Mouse (Mus musculus) mouse embryonic stem cell (cell line): ENCODE measurements at regions not wholly inside any gene's neighbourhood (a gene's known extent, or its start where the extent isn't known, plus 50 kb on each side); places are given as distances from the start of the nearest gene placed in this dataset.

Experiments
- in situ Hi-C, 2 experiments: fragments of 300-500 bp; cut with MboI; formaldehyde crosslinking; loops; 1 replicate in 1 of 2; 3 replicates in 1 of 2; pipeline ENCODE4 v1.14.3; 2019 to 2020; ENCODE audit warnings: low sequenced_read_pairs in 2 of 2, low pct_unique_long_range_greater_than_20kb in 1 of 2, mixed read lengths in 1 of 2; ENCODE audit not compliant: unreplicated experiment in 1 of 2

- in situ Hi-C loops: no loop called here
Observed at GRCm38 (mm10) chr2:118025829-118026735, 85.6 kb upstream of the Thbs1 start.

DNA sequence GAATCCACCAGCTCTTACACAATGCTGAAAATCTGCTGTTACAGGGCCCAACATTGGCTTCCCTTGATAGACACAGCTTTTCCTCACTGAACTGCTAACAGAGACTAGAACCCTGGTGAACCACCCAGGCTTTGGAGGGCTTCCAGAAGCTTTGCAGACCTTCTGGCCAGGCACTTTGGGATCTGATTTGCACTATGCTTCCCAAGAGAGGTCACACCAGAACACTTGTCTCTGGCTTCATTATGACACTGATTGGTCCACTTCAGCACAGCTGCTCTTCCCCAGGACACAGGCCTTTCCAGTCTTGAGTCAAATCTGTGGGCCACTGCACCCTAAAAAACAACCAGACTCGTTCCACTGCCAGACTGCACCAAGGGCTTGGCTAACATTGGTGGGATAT lies 82.8 kb upstream of the Thbs1 start:
- in situ Hi-C loops: no loop called here

- in situ Hi-C loops: no loop called here
Observed at GRCm38 (mm10) chr2:118029470-118030108, 82.1 kb upstream of the Thbs1 start.

DNA sequence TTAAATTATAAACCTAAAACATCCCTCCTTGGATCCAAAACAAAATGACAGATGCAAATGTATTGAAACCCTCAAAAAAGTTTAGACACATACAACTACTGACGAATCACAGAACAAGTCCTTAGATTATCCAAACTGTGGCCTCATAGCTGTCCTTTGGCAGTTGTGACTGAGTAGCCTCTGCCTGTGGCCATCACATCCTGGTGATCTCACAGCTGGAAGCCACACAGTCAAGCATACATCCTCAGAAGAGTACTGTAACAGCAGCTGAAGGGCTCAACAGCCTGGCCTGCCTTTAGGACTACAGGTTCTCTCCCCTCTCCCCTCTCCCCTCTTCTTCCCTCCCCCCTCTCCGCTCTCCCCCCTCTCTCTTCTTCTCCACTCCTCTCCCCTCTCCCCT lies 80.0 kb upstream of the Thbs1 start:
- in situ Hi-C loops: no loop called here

- in situ Hi-C loops: no loop called here
Observed at GRCm38 (mm10) chr2:118033377-118033776, 78.3 kb upstream of the Thbs1 start.

- in situ Hi-C loops: no loop called here
Observed at GRCm38 (mm10) chr2:118034026-118034425, 77.7 kb upstream of the Thbs1 start.

GRCm38 (mm10) chr2:118035333-118035732 lies 76.3 kb upstream of the Thbs1 start:
- in situ Hi-C loops: no loop called here

GRCm38 (mm10) chr2:118038859-118039818 lies 72.5 kb upstream of the Thbs1 start:
- in situ Hi-C loops: no loop called here

DNA sequence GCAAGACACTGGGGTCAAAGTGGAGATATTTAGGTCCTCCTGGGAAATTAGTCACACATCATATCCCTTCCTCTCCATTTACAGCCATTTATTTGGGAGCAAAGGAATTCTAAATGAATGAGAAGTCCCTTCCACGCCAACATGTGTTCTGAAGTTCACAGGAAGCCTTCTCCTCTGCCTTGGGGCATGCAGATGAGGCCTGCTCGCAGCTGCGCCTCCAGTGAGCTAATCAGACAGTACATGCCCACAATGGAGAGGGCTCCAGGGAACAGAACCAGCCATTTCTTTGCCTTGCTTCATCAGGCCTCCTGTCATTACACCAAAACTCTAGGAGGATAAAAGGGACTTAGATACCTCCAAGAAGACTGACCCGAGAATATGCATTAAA lies 71.9 kb upstream of the Thbs1 start:
- in situ Hi-C loops: no loop called here

- in situ Hi-C loops: no loop called here
Observed at GRCm38 (mm10) chr2:118042380-118043055, 69.2 kb upstream of the Thbs1 start.

GRCm38 (mm10) chr2:118044666-118045065 lies 67.0 kb upstream of the Thbs1 start:
- in situ Hi-C loops: no loop called here

DNA sequence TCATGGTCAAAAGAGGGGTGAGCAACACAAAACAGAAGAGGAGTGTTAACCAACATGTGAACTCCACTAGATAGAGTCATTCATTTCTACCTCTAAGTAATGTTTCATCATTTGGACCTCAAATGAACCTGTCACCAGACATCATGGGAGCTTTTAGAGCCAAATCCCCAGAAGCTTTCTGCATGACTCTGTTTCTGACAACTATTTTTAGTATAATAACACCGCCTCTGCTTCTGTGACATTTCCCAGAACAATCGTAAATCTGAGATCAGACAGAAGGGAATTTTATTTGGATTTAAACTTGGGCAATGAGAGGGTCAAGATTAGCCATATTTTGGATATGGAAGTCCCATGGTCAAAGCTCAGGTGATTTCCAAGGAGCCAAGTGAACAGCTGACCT lies 61.4 kb upstream of the Thbs1 start:
- in situ Hi-C loops: no loop called here

- in situ Hi-C loops: no loop called here
Observed at GRCm38 (mm10) chr2:118051610-118052009, 60.1 kb upstream of the Thbs1 start.

GRCm38 (mm10) chr2:118053512-118053911 lies 58.2 kb upstream of the Thbs1 start:
- in situ Hi-C loops: no loop called here

DNA sequence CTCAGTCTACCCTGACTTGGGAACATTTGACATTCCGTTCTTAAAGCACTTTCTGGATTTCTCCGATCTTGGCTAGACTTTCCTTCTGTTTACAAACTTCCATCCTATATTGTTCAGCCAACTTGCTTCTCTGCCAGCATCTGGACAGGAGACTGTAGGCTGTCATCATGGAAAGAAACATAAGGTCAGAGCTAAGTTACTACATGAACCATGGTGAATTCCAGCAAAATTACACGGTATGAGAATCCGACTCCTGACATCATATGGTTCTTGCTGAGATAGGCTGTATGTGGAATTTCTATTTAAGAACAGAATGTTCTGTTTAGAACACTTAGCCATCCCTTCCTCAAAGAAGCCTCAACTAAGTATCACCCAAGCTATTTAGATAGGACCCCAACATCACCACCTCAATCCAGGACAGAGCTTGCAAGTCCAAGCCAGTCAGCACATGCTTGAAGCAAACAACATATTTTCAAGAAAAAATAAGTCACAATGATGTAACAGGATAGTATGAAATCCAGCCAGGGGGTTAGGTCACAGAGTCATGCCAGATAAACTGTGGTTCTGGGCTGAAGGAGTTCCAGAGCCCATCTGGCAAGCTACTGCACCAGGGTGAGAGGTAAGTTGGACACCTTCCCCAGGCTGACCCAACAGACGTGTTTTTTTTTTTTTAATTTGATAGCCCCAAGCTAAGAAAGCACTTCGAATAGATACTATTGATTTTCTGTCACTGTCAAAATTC lies 52.9 kb upstream of the Thbs1 start:
- in situ Hi-C loops: no loop called here

GRCm38 (mm10) chr2:118061291-118061690 lies 50.4 kb upstream of the Thbs1 start:
- in situ Hi-C loops: no loop called here
